Mouse (Mus musculus) gastrocnemius, postnatal 14 days (tissue): Measurements from ENCODE around the gene Ttc13. TPM values are rescaled to one million over a fixed set of nuclear protein-coding genes. Genes with fewer than 3 reads are reported as not detected.

ENCODE experiments used
- DNase-seq: peaks from one replicate; pipeline ENCODE4 v3.0.0; 2021; ENCODE audit warnings: mixed read lengths
- intact Hi-C: fragments of 180-260 bp; cut with DNase I; formaldehyde crosslinking; loops from one replicate; pipeline ENCODE4 v1.15.1; 2025; ENCODE audit warnings: low total_unique reads
- long read RNA-seq, 2 experiments: library from polyadenylated mRNA; stranded (forward); transcript quantifications; one replicate each; pipeline ENCODE4 v2.0.0; 2021
- total RNA-seq, 2 experiments: library from RNA; stranded (reverse); gene quantifications; 2 replicates each; pipeline ENCODE4 v1.2.3; 2021

The Ttc13 gene
- total RNA-seq, result 10 to 100 TPM; 16.9 to 22.3 TPM
- long read RNA-seq, experiment 1, transcript Ttc13-203 (21 exons, 3,148 nt), result major isoform, 11 of 37 reads
- long read RNA-seq, experiment 1, partial matches to known transcripts, result 0 of 37 reads
- long read RNA-seq, experiment 1, other reads (novel, unspliced or antisense), result 20 of 37 reads
- long read RNA-seq, experiment 2, transcript Ttc13-203 (21 exons, 3,148 nt), result major isoform, 12 of 43 reads
- long read RNA-seq, experiment 2, transcript Ttc13-212 (19 exons, 2,905 nt), result minor isoform, 5 of 43 reads
- long read RNA-seq, experiment 2, partial matches to known transcripts, result 1 of 43 reads
- long read RNA-seq, experiment 2, other reads (novel, unspliced or antisense), result 21 of 43 reads

DNA sequence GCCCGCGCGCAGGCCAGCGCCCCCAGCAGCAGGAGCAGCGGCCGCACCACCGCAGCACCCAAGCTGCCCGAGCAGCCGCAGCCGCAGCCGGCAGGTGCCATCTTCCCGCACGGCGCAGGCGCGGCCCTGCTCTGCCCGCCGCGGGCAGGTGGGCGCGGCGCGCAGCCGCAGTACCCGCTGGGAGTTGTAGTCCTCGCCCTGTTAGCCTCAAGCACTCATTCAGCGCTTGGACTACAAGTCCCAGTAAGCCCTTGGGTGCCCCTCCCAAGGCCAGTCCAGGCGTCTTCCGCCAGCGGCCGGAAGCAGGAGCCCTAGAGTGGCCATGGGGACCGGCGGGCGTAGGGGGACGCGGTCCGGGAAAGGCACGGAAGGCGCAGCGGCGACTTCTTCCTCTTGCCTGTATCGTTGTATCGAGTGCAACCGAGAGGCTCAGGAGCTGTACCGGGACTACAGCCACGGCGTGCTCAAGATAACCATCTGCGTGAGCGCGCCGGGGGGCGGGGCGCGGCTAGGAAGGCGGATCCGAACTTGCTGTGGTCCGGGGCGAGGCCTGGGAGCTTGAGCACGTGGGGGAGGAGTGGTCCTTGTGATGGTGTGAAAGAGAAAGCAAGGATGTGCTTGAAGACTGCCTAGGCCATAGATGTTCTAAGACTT is at the start of gene Ttc13, which contains the start of gene Arv1:
TSS of gene Ttc13 (minus strand) at position 122 of the 654 bp plus-strand sequence.
TSS of gene Arv1 (plus strand) at position 278 of the 654 bp plus-strand sequence.
- intact Hi-C loops, result no loop called here
- DNase-seq, result peak; percentile 96

DNA sequence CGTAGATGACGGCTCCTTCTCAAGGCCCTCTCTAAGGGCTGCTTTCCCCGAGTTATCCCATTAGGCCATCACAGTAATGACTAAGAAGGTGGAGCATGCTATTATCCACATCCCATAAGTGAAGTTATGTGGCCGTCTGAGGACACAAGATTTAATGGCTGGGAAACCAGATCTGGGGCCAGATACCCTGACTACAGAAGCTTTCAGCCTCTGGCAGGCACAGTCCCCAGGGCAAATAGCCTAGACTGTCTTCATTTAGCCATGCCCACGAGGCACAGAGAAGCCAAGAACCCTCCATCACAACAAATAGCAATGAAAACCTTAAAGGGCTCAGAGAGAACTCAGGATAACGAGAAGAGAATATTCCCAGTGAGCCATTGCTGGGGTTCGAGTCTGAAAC is 41.3 kb upstream of the Ttc13 start:
- intact Hi-C loops, result no loop called here
- no peak for DNase-seq

DNA sequence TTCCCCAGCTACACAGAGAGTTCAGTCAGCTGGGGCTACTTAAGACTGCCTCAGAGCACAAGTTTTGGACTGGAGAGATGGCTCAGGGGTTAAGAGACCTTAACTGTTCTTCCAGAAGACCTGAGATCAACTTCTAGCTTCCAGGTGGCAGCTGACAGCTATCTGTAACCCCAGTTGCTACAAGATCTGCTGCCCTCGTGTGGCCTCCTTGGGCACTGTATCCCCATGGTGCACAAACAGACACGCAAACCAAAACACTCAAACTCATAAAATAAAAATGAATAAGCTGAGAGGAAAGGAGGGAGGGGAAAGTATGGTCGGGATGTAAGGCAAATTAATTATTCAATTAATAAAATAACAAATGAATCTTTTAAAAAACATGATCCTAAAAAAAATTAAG is 36.8 kb upstream of the Ttc13 start:
- intact Hi-C loops, result no loop called here
- DNase-seq, result no peak

DNA sequence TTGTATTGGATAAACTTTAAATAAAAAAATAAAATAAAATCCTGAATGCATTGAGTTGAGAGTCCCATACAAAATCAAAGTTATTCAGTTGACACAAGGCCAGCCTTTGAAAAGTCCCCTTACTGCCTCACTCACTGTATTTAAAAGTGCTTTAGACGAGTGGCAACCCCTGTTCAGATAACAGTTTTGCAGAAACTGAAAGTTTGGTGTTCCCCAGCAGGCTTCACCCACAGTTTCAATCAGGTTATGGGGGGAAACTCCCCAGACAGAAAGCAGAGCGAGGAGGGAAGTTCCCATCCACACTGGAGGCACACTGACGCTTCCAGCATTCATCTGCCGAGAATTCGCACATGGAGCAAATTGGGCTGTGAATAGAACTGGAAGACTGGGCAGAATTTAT is 34.8 kb upstream of the Ttc13 start:
- intact Hi-C loops, result no loop called here
- DNase-seq, result no peak

DNA sequence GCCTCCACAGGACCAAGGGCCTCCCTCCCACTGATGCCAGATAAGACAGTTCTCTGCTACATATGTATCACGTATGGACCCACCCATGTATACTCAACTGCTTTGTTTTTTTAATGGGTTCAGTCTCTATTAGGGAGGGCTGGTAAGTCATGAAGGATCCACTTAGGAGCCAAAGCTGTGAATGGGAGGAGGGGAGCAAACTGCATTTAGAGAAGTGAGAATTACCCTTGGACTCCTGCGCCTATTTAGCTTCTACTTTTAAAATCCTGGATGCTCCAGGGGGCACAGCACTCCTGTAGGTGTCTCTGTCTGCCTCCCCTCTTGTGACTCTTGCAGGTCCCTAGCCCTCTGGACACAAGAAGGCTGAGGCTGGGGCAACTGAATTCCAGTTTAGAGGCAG is 34.4 kb upstream of the Ttc13 start:
- no peak for DNase-seq
- intact Hi-C loops, result no loop called here

DNA sequence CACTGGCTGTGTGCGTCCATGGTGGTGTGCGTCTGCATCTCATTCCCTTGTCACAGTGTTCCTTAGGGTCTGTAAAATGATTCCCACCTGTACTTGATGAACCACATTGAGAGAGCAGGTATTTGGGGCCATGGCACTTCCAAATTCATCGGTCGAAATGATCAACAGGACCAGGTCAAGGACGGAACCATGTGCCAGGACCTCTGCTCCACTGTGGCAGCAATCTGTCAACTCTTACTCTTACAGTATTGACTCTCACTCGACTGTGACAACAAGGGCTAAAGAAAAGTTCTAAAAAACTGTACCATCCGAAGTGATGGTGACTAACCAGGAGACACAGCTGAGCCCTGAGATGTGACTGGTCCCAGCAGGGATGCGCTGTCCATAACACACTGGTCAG is 33.7 kb upstream of the Ttc13 start:
- DNase-seq, result no peak
- intact Hi-C loops, result no loop called here

DNA sequence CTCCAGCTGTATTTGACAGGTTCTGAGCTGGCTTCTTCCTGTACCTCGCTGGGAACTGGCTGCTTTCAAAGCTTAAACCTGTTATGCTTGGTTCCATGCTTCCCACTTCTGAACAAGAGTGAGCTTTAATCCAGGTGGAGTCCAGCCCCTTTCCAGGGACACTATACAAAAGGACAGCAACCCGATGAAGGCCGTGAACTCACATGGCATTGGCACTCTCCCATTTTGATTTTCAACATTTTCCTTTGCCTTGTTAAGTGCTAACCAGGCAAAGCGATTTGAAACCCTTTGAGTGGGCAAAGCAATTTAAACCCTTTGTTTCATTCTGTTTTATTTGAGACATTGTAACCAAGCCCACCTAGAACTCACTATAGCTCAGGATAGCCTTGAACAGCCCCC is 33.0 kb upstream of the Ttc13 start:
- intact Hi-C loops, result no loop called here
- DNase-seq, result no peak

DNA sequence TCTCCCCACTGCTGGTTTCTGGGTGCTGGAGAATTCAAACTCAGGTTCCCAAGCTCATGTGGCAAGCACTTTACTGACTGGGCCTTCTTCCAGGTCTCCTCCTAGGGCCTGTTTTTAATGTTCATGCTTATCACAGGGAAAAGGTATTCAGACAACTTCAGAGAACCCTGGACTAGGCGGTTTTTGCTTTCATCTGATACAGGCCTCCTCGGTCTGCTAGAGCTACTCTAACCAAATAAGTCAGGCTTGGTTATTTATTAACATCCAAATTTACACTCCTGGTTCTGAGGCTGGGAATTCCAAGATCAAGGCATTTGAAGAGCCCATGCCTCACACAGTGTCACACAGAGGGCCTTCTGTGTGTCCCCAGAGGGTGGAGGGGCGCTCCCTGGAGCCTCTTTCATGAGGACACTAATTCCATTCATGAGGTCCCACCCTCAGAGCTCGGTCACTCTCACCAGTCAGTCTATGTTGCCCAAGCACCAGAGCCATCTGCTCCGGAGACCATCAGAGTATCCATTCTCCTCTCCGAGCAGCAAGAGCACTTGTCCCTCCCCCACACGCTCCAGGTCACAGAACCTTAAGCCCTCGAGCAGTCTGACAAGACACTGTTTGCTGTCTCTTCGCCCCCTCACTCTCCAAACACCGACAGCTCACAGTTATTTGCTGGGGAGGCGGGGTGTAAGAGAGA is 32.5 kb upstream of the Ttc13 start:
- no peak for DNase-seq
- intact Hi-C loops, result no loop called here

DNA sequence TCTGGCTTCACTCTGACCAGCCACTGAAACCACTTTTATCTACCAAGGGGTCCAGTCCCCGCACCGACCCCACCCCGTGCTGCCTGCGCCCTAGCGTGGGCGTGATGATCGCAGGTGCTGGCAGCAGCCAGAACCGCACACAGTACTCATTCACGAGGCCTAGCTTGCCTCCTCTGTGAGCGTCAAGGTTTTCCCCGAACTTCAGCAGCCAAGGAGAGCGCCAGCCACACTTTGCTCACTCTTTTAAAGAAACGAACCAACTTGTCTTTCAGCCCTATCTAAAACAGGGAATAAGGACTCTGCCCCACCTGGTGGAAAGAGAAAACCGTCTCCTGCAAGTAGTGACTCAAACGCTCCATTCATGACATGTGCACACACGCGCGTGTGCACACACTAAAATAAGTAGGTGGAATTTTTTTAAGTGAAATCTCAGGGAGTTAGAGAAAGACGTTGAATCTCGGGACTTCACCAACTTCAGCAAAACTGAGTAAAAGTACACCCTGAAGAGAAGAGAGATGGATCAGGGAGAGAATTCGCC is 30.6 kb upstream of the Ttc13 start:
- intact Hi-C loops, result no loop called here
- DNase-seq, result no peak

DNA sequence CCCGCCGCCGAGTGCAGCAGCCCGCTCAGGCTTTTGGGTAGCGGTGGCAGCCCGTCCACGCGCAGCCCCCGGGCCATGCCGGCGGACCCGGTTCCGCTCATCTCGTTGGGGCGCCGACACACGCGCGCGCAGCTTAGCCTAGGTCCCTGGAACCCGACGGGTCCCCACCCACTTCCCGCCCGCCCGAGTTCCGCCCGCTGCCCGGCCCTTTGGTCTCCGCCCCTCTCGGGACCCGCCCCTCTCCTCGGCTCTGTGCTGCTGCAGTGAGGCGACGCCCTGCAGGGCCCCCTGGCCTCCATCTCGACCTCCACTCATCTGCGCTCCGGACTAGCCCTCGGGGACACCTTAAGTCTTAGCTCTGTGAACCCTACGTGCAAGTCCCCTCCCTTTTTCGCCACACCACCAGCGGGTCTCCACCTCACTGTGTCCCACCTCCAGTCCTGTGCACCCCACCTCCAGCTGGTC is 30.0 kb upstream of the Ttc13 start, which contains the start of gene Fam89a:
TSS of gene Fam89a (minus strand) at position 124 of the 465 bp plus-strand sequence.
- intact Hi-C loops, result no loop called here
- DNase-seq, result peak; percentile 49

DNA sequence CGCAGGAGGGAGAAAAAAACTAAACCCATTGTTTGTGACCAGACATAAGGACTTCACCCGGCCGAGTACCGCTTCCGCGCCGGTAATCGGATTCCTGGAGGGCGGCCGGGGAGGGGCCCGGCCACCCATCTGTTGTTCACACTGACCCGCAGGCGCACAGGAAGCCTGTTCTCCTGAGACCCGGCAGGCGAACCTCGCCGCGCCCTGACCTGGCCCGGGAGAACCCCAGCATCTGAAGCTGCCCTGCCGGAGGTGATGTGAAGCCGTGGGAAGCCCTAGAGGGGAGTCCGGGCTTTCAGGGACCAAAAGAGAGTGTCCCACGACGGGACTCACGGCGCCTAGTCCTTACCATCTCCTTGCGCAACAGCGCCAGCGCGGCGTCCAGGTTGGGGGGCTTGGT is 29.4 kb upstream of the Ttc13 start:
- DNase-seq, result peak; percentile 14
- intact Hi-C loops, result no loop called here

DNA sequence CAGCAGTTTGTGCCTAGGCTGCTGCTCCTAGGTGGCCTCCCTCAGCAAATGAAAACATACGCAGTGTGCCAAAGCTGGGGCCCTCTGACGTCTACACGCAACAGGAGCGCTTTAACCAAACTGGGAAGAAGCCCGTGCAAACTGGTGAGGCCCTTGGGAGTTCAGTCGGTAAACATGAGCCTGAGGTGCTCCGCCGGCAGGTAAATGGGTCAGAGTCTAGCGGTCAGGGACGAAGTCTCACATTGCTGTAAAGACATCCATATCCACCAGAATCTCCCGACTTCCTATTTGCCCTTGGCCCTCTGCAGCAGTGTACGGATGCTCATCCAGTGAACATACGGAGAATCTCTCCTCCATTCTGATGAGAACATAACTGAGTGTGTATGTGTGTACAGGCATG is 24.9 kb upstream of the Ttc13 start:
- intact Hi-C loops, result no loop called here
- no peak for DNase-seq

DNA sequence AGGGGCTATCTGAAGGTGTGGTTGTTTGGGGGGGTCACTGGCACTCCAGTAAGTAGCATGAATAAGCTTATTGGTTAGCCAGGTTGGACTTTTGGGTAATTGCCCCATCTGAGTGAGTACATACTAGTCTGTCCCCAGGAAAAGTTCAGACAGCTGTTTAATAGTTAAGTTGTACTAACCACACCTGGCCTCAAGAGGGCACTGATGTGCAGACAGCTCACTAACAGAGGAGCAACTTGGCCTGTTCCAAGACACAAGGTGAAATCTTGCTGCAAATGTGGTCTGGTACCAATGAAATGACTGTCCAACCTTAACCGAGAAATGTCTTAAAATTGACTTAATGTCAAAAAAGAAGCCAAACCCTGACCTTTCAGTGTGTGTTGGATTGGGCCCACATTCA is 17.5 kb upstream of the Ttc13 start:
- DNase-seq, result no peak
- intact Hi-C loops, result no loop called here

DNA sequence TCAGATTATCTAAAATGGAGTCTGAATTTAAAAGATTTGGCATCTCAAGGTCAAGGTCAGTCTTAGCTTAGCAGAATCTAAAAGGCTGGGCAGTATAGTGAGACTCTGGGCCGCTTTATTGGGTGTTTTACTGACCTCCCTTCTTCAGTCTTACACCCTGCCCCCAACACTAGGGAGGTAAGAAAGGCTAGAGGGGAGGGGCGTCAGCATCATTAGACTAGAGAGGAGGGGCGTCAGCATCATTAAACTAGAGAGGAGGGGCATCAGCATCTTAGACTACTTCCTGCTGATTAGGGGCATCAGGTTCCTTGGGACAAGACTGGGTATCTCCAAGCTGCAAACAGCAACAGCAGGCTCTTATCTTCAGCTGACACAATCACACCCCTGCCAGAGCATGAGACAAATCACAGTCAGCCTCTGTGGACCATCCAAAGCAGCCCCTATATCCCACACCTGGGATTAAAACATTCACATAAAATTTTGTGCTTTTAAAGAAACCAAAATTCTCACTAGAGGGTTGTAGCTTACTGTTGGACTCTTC is 13.7 kb upstream of the Ttc13 start:
- intact Hi-C loops, result no loop called here
- no peak for DNase-seq

DNA sequence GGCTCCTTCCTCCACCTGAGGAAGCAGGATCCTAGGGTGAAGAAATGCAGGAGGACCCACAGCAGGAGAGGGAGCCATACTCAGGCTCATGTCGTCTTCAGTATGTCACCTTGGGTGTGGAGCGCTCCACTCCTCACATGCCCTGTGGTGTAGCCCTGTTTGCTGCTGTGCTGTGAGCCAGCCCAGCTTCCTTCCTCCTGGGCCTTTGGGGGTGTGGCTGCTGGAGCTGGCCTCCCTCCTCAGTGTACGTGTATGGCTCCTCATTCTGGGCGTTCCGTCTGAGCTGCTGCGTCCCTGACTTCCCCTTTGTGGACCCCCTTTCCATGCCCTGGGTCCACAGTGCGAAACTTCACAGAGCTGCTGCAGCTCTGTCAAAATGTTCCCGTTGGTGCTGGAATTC is 11.0 kb upstream of the Ttc13 start:
- intact Hi-C loops, result no loop called here
- no peak for DNase-seq

DNA sequence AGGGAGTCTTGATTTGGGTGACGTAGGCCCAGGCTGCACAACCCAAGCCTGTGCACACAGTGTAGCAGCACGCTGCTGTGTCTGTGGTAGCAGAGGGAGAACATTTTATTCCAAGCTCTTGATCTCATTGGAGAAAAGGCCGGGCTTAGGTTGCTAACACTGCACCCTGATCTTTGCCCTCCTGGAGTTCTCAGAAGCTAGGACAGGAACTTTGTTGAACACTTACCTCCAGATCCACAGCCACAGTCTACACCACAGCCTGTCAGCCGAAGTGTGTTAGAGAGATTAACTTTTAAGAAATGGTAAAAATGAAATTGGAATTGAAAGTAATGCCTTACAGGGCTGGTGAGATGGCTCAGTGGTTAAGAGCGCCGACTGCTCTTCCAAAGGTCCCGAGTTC is 2.5 kb upstream of the Ttc13 start:
- no peak for DNase-seq
- intact Hi-C loops, result no loop called here

DNA sequence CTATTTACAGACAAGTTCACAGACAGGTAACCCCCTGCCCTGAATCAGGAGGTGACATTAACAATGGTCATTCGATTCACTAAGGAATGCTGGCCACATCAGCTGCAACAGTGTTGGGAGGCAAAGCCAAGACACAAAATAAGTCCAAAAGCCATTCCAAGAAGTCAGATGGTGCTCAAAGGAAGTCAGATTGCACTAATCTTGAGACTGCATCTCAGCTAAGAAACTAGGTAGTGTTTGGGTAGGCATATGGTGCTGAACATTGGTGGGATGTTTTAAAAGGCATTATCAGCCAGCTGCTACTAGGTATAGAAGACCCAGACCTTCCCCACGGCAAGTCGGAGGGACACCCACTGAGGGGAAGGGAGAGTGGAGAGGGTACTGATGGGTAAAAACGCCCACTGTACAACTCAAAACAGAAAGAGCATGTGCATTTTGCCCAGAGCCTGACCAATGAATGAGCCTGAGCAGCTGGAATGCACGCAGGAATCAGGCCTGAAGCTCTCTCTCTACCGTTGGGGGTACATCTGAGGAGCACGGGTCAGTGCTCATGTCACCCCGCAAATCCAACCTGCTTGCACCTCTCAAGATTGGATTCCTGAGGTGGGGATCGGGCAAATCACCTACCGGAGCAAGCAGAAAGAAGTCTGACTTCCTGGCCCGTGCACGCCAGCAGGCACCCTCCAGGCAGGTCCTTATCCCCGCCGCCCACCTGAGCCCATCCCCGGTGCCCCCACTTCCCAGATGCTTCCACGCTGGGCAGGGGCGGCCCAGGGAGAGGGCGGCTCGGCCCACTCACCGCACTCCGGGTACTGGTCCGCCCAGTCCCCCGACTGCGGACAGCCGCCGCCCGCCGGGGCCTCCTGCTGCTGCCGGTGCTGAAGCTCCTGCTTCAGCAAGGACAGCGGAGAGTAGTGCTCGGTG is 583 bp downstream of the Ttc13 start:
- intact Hi-C loops, result no loop called here
- no peak for DNase-seq

DNA sequence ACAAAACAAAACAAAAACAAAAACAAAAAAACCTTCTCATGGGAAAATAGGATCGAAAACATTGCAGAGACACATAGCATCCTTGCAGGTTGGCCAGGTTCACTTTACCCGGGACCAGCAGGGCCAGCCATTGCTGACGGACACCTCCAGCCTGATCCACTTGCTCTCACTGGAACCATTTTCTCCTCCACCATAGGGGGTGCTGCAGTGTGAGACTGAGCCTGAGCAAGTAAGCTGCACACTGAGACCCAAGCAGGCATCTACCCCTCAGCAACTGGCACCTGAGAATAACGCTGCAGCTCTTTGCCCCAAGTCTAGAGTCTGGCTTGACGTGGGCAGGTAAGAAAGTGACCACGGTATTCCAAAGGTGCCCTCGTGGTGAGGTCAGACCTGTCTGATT is 1.6 kb downstream of the Ttc13 start:
- DNase-seq, result no peak
- intact Hi-C loops, result no loop called here

DNA sequence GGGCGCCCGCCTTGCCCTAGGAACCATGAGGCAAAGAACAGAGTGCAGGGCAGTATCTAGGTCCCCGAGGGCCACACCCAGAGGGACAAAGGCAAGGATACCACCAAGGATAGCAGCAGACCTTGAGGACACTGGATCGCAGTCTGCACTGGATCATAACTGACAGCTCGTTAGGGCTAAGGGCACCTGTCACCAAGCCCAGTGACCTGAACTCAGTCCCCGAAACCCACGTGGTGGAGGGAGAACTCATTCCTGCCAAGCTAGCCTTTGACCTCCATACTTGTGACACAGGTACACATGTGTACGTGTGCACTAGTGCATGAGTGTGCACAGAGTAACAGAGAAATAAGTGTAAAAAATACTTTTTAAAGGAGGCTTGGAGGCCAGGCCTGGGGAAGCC is 6.0 kb downstream of the Ttc13 start:
- DNase-seq, result no peak
- intact Hi-C loops, result no loop called here
